Comparison of ENCODE assay signal across 8 mouse cellular contexts in the genomic region with DNA sequence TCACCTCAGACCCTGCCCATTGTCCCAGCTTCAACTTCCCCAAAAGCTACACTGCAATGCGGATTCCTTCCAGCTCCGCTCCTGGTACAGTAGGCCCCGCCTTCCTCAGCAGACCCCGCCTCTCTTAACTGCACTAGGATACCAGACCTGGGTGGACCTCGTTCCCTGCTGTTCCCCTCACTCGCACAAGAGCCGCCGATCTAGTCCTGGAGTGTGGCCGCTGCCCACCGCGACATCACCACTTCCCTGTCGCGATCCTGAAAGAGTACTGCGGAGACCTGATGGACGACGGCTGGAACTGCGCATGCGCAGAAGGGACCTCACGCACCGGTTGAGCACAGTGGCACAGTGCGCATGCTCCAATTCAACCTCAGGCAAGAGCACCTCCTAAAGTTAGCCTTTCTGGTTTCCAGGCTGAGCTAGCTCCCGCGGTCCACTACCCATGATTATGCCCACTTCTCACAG. TPM values are rescaled to one million over a fixed set of nuclear protein-coding genes. Genes with fewer than 3 reads are reported as not detected.
DNase-seq lines count a peak whose midpoint lies in the region; ATAC-seq and TF ChIP-seq lines count a peak whose summit lies in the region.

Gene Haghl, minus strand, starts transcription at position 393 of the 465 bp plus-strand sequence.

- H3K36me3 ChIP-seq in embryonic facial prominence, embryonic 13.5 days, result peaks cover 63% of the 10 kb centered on the region
- no peaks in the 10 kb centered on the region for H3K36me3 ChIP-seq in heart, adult 2 months (ENCODE audit: control insufficient read depth, insufficient read depth, low read length)
- peaks cover 62% of the 10 kb centered on the region for H3K36me3 ChIP-seq in limb, embryonic 13.5 days
- peaks cover 23% of the 10 kb centered on the region for H3K36me3 ChIP-seq in midbrain, embryonic 16.5 days (ENCODE audit: control insufficient read depth, insufficient read depth, low read length)

- peak within 1 kb of the TSS; percentile 70 for H3K4me3 ChIP-seq in embryonic facial prominence, embryonic 13.5 days
- H3K4me3 ChIP-seq in heart, adult 2 months, result peak within 1 kb of the TSS; percentile 91
- H3K4me3 ChIP-seq in limb, embryonic 13.5 days, result peak within 1 kb of the TSS; percentile 73
- peak within 1 kb of the TSS; percentile 78 for H3K4me3 ChIP-seq in midbrain, embryonic 16.5 days (ENCODE audit: low read depth, low read length)

- no peaks in the 10 kb centered on the region for H3K79me2 ChIP-seq in heart, adult 2 months (replicated peaks; ENCODE audit: control insufficient read depth, insufficient read depth, low read length)

- peak within 1 kb of the TSS; percentile 90 for H3K27ac ChIP-seq in embryonic facial prominence, embryonic 13.5 days
- peak within 1 kb of the TSS; percentile 85 for H3K27ac ChIP-seq in heart, adult 2 months
- H3K27ac ChIP-seq in limb, embryonic 13.5 days, result peak within 1 kb of the TSS; percentile 92
- peak within 1 kb of the TSS; percentile 92 for H3K27ac ChIP-seq in midbrain, embryonic 16.5 days (ENCODE audit: low read length)

- peak; percentile 37 for TF ChIP-seq CTCF in heart, adult 2 months (IDR thresholded peaks at IDR 0.05)

- peak within 1 kb of the TSS; percentile 91 for H3K9ac ChIP-seq in embryonic facial prominence, embryonic 13.5 days
- peak within 1 kb of the TSS; percentile 60 for H3K9ac ChIP-seq in heart, adult 2 months (ENCODE audit: low read depth, low read length)
- peak within 1 kb of the TSS; percentile 90 for H3K9ac ChIP-seq in limb, embryonic 13.5 days
- peak within 1 kb of the TSS; percentile 89 for H3K9ac ChIP-seq in midbrain, embryonic 16.5 days (ENCODE audit: low read depth, low read length)

- peak; percentile 79 for ATAC-seq in embryonic facial prominence, embryonic 13.5 days (ENCODE audit: insufficient number of reproducible peaks, insufficient read depth, low FRiP score, low TSS enrichment, low read depth)
- peak; percentile 86 for ATAC-seq in limb, embryonic 13.5 days (ENCODE audit: low FRiP score, low read depth)
- peak; percentile 81 for ATAC-seq in midbrain, embryonic 16.5 days

- no peak for TF ChIP-seq EP300 in heart, adult 2 months (IDR thresholded peaks at IDR 0.05; ENCODE audit: insufficient read depth, low read depth, low read length)

- TF ChIP-seq POLR2A in heart, adult 2 months (IDR thresholded peaks at IDR 0.05; ENCODE audit: insufficient read depth, low read depth, low read length), result peak; percentile 89

- H3K4me1 ChIP-seq in embryonic facial prominence, embryonic 13.5 days, result peaks cover 18% of the 10 kb centered on the region
- peaks cover 2% of the 10 kb centered on the region; the same call in 1 of the 2 replicates for H3K4me1 ChIP-seq in heart, adult 2 months (ENCODE audit: control insufficient read depth, insufficient read depth, low read length)
- H3K4me1 ChIP-seq in limb, embryonic 13.5 days, result peaks cover 18% of the 10 kb centered on the region
- H3K4me1 ChIP-seq in midbrain, embryonic 16.5 days (ENCODE audit: control insufficient read depth, insufficient read depth, low read length), result peaks cover 17% of the 10 kb centered on the region

- under 1% methylated on average over 23 of the region's 23 CpGs for WGBS in embryonic facial prominence, embryonic 13.5 days
- under 1% methylated on average over 23 of the region's 23 CpGs for WGBS in heart, adult 2 months
- WGBS in limb, embryonic 13.5 days, result under 1% methylated on average over 23 of the region's 23 CpGs
- under 1% methylated on average over 23 of the region's 23 CpGs for WGBS in midbrain, embryonic 16.5 days

- peak; percentile 92 for DNase-seq in 3134 (ENCODE audit: extremely low read depth, insufficient read length, low spot score)
- peak; percentile 95 for DNase-seq in adrenal gland, postnatal 36 days
- DNase-seq in heart, adult 2 months, result peak; percentile 93 to 96
- peak; percentile 95 to 97 for DNase-seq in kidney, adult 8-10 months
- peak; percentile 92 to 97 for DNase-seq in spleen, postnatal 10 days (ENCODE audit: low spot score in 2 of 2)

- intact Hi-C loops in heart, adult 2 months (cut with DNase I), result no loop called here

- H3K4me2 ChIP-seq in embryonic facial prominence, embryonic 13.5 days, result peak within 1 kb of the TSS; percentile 84
- H3K4me2 ChIP-seq in limb, embryonic 13.5 days (replicated peaks), result peak within 1 kb of the TSS; percentile 86
- H3K4me2 ChIP-seq in midbrain, embryonic 16.5 days (ENCODE audit: low read length), result peak within 1 kb of the TSS; percentile 92

- no peaks in the 10 kb centered on the region for H3K9me3 ChIP-seq in embryonic facial prominence, embryonic 13.5 days
- H3K9me3 ChIP-seq in limb, embryonic 13.5 days, result no peaks in the 10 kb centered on the region
- no peaks in the 10 kb centered on the region for H3K9me3 ChIP-seq in midbrain, embryonic 16.5 days (replicated peaks; ENCODE audit: control insufficient read depth, low read length, poor library complexity, severe bottlenecking)

- H3K27me3 ChIP-seq in embryonic facial prominence, embryonic 13.5 days, result no peaks in the 10 kb centered on the region
- H3K27me3 ChIP-seq in heart, adult 2 months (ENCODE audit: control insufficient read depth, insufficient read depth, low read length), result no peaks in the 10 kb centered on the region
- H3K27me3 ChIP-seq in limb, embryonic 13.5 days, result no peaks in the 10 kb centered on the region
- no peaks in the 10 kb centered on the region for H3K27me3 ChIP-seq in midbrain, embryonic 16.5 days (ENCODE audit: control insufficient read depth, insufficient read depth, low read depth, low read length)

RNA-seq across cellular contexts. Expression of gene Haghl, which starts in this region (rescaled TPM):
- total RNA-seq in adrenal gland, postnatal 36 days (2021), result 10 to 100 TPM; 17.6 to 32.8 TPM
- polyA plus RNA-seq in embryonic facial prominence, embryonic 13.5 days (2015; fragmentation: Nextera tagmentation; extraction: Ambion mirVana), result 74.6 and 89.5 TPM in 2 replicates
- total RNA-seq in heart, adult 2 months (2021), result 1 to 10 TPM; 6.4 to 7.7 TPM
- polyA plus RNA-seq in heart, adult 2 months (2012; rRNA removed), result 19.5 and 23.4 TPM in 2 replicates
- polyA plus RNA-seq in limb, embryonic 13.5 days (2015; fragmentation: Nextera tagmentation; extraction: Ambion mirVana), result 85.1 and 98.6 TPM in 2 replicates
- polyA plus RNA-seq in midbrain, embryonic 16.5 days (2015; fragmentation: Nextera tagmentation; extraction: Ambion mirVana), result 147 and 165 TPM in 2 replicates

Comparison
In these comparisons a context has a peak if more than half of its experiments do, and no peak if none do; other contexts are left out.
1. Peak in every context shown above with its lines: DNase-seq, ATAC-seq, H3K4me3 ChIP-seq and H3K27ac ChIP-seq.